Mouse (Mus musculus) left cerebral cortex, postnatal 4 days (tissue): Measurements from ENCODE around the gene Gm10251. TPM values are rescaled to one million over a fixed set of nuclear protein-coding genes. Genes with fewer than 3 reads are reported as not detected.
A peak's percentile ranks its signal among the peaks of the same experiment; 100 is the strongest.
"Not testable (repeated sequence)": the region's sequence is repeated elsewhere in the genome, so short reads cannot be mapped to it uniquely, and the experiment has no call there.

Experiments
- DNase-seq: peaks from one replicate; pipeline ENCODE4 v3.0.0-alpha.2; 2022
- intact Hi-C: fragments of 180-260 bp; cut with DNase I; formaldehyde crosslinking; loops from one replicate; pipeline ENCODE4 v1.15.1; 2025
- total RNA-seq, 2 experiments: library from RNA; stranded (reverse); gene quantifications; 2 replicates each; pipeline ENCODE4 v1.2.3; 2021

Gene Gm10251
- not detected for total RNA-seq

DNA sequence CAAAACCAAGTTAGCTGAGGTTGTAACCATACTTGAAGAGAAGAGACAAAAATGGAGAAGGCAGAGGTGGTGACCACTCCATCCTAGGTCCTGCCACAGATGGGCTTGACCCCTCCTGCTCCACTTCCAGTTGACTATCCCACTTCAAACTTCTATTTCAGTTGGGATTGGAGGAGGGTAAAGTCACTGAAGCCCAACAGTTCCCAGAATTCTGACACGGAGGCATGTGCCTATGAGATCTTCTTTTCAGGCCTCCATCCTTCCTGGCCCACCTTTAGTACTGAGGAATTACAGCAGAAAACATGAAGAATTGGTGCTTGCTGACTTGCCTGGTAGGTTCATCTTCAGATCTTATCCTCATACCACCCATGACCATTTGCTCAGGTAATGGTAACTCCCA lies at the start of gene Gm10251:
Gene Gm10251 (minus strand): TSS at position 101 of the 400 bp plus-strand sequence.
- DNase-seq, intact Hi-C loops: not testable (repeated sequence)

DNA sequence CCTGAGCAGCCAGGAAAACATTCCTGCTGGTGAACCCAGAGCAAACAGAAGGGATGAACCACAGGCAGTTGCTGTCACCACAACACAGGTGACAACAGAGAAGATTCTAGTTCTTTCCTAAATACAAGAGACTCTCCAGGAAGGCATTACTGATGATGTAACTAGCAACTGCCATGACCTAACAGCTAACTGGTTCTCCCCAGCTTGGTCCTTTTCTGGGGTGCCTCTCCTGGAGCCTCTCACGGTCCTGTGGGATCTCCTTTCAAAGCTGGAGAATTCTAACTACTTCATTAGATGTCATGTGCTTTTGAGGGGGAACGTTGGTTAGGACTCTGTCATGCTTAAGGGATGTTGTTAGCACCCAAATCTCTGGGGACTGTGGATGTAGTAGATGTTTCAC lies 36.2 kb upstream of the Gm10251 start, which contains the start of gene Gm8050:
Gene Gm8050 (minus strand): TSS at position 101 of the 400 bp plus-strand sequence.
- DNase-seq, intact Hi-C loops: not testable (repeated sequence)

DNA sequence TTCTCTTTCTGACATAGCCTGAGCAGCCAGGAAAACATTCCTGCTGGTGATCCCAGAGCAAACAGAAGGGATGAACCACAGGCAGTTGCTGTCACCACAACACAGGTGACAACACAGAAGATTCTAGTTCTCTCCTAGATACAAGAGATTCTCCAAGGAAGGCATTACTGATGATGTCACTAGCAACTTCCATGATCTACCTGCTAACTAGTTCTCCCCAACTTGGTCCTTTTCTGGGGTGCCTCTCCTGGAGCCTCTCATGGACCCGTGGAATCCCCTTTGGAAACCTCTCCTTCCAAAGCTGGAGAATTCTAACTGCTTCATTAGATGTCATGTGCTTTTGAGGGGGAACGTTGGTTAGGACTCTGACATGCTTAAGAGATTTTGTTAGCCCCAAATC lies 61.7 kb downstream of the Gm10251 start, which contains the start of gene Gm3460:
Gene Gm3460 (minus strand): TSS at position 101 of the 400 bp plus-strand sequence.
- DNase-seq, intact Hi-C loops: not testable (repeated sequence)

DNA sequence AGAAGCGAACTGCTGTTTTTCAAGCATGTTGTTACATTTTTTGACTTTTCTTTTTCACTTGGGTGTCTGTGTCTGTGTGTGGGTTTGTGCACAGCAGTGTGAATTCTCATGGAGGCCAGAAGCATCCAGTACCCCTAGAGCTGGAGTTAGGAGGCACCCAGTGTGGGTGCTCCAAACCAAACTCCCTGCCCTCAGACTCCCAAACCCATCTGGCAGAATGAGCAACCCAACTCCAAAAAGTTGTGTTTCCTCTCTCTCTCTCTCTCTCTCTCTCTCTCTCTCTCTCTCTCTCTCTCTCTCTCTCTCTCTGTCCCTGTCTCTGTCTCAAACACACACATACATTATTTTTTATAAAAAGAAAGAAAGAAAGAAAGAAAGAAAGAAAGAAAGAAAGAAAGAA lies 77.5 kb downstream of the Gm10251 start:
- DNase-seq, intact Hi-C loops: not testable (repeated sequence)

DNA sequence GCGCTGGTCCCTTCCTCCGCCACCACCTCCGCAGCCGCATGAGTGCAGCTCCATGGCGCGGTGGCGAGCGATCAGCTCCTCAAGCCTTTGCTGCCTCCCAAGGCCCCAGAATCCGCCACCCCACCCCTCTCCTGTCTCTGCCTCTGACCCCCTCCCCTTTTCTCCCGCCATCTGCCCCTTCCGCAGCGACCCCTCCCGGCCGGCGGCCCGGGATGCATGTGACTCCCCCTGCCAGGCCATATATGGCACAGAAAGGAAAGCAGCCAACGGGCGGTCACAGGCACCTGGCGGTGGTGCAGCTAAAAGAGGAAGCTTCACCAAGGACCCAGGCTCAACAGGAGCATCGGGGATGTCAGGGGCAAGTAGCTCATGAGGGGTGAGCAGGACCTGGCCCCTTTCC lies 79.0 kb downstream of the Gm10251 start:
- DNase-seq = peak; percentile 54
- intact Hi-C loops = not testable (repeated sequence)

DNA sequence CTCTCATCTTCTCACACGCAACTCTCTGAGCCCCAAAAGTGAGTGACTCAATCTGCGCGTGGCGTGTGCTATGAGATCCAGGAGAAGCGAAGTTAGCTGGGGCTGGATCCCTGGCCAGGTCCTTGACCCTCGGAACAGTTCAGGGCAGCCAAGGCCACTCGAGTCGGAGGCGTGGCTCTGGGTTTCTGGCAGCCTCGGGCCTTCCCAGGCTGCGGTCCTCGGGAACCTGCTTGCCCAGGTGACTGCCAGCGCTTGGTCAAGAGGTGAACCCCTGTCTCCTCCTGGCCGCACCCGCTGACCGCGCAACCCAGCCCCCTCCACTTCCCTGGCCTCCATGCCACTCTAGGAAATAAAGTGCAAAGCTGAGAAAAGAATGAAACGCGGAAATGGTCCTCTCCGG lies 79.4 kb downstream of the Gm10251 start:
- DNase-seq = peak; percentile 1
- intact Hi-C loops = not testable (repeated sequence)

DNA sequence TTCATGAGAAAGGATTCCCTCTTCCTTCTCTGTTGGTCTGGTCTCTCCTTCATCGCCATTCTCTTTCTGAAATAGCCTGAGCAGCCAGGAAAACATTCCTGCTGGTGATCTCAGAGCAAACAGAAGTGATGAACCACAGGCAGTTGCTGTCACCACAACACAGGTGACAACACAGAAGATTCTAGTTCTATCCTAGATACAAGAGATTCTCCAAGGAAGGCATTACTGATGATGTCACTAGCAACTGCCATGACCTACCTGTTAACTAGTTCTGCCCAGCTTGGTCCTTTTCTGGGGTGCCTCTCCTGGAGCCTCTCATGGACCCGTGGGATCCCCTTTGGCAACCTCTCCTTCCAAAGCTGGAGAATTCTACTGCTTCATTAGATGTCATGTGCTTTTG lies 93.5 kb downstream of the Gm10251 start, which contains the start of gene Gm3629:
Gene Gm3629 (minus strand): TSS at position 101 of the 400 bp plus-strand sequence.
- intact Hi-C loops, DNase-seq: not testable (repeated sequence)

Other genes starting within 250 kb of the Gm10251 start
- not detected for gene Gm3594, start 239.6 kb downstream of the Gm10251 start, total RNA-seq
- not detected for gene Gm8356, start 146.9 kb downstream of the Gm10251 start, total RNA-seq
- gene Gm3629, start 93.6 kb downstream of the Gm10251 start, total RNA-seq = 1 to 10 TPM in 1 of 2 experiments, not detected in 1; 1.6 TPM
- gene Gm3460, start 61.8 kb downstream of the Gm10251 start, total RNA-seq = under 1 TPM in 1 of 2 experiments, not detected in 1; 0.50 TPM
- gene Gm8050, start 36.1 kb upstream of the Gm10251 start, total RNA-seq = not detected
- 10 to 100 TPM; 14.5 to 15.8 TPM for gene Gm3636, start 58.2 kb upstream of the Gm10251 start, total RNA-seq
- under 1 TPM; 0.52 to 0.97 TPM for gene Gm8362, start 90.2 kb upstream of the Gm10251 start, total RNA-seq
- under 1 TPM in 1 of 2 experiments, not detected in 1; 0.70 TPM for gene Gm3642, start 156.1 kb upstream of the Gm10251 start, total RNA-seq
- 1 to 10 TPM; 5.8 to 8.3 TPM for gene Gm3667, start 205.8 kb upstream of the Gm10251 start, total RNA-seq